Mouse (Mus musculus): ENCODE data around the gene Uox.

Gene Uox

DNA sequence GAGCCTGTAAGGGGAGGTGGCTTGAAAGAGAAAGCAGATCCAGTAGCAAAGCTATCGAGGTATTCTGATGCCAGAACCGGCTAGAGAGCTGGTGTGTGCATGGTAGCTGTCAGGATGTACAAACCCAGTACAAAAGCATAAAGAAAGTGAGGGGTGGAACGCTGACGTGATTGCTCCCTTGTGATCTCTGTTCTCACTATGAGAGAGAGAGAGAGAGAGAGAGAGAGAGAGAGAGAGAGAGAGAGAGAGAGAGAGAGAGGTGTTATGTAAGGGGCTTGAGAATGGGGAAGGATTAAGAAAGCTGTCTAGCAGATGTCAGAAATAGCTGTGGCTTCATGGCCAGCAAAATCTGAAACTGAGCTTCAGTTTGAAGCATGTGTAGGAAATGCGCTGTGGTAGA is 13.7 kb downstream of the Uox start:
- no peak for DNase-seq (ENCODE audit: low spot score)

DNA sequence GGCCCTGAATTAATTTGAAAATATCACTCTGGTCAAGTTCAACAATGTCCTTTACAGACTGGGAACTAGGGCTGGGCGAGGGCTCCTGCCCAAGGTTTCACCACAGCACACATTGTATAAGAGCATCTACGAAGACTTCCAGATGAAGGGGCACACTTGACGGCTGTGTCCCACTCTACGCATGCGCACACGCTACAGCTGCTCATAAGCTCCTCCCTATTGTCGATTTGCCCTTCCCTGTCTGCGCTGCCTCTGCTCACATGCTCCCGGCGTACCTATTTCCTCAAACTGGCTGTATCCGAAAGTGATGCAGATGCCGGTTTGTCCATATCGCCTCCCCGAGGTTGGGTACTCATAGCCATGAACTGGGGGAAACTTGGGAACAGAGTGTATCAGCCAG is 16.4 kb downstream of the Uox start:
- no peak for DNase-seq (ENCODE audit: low spot score)

DNA sequence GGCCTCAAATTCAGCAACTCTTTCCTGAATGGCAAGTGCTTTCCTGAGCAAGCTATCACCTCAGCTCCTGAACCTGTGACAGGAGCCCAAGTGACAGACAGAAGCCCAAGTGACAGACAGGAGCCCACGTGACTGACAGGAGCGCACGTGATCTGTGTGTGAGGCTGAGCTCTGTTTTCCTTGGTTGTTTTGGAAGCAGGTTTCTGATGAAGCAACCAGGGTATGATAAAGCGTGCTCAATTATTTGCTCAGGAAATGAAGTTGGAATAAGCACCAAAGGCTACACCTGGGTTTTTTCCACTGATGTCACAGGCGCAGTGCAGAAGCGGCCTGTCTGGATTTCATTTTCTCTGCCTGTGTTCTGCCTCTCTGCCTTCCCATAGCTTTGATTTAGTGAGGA is 19.3 kb downstream of the Uox start:
- DNase-seq (ENCODE audit: low spot score) = no peak

GRCm38 (mm10) chr3:146591159-146591558 is 20.9 kb downstream of the Uox start:
- DNase-seq (ENCODE audit: low spot score) = no peak

GRCm38 (mm10) chr3:146591601-146592000 is 21.4 kb downstream of the Uox start:
- DNase-seq (ENCODE audit: low spot score) = no peak

GRCm38 (mm10) chr3:146595440-146595839 is 25.2 kb downstream of the Uox start:
- DNase-seq (ENCODE audit: low spot score) = no peak

DNA sequence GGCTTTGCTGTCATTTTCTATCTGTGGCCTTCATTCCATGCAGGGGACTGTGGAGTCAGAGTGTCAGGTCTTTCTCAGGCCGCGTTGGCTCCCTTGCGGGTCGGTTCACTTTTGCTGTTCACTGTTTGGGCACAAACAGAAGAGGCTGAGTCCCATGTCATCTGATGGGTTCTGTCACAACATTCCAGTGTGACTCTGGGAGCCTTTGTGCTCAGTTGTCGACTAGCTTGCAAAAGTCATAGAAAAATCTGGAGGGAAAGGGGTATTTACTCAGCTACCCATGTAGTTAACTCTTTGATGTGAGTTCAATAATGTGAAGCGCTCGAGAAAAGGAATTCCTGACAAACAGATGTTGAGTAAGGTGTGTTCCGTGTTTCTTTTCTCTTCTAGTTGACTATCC is 26.2 kb downstream of the Uox start:
- DNase-seq (ENCODE audit: low spot score) = no peak

DNA sequence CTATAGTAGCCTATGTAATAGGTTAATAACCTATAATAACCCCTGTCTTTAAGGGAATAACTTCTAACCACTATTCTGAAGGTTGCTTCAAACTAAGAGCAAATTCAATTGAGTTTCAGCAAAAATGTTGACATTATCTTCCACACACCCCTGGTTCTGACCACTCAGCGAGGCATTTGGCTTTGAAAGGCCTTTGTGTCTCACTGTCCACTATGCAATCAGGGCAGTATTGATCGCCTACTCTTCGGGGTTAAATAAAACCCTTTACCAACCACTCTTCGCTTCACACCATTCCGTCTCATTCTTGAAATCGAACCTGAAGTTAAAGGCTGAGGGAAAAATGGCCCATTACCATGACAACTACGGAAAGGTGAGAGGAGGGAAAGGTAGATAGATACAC is 26.6 kb downstream of the Uox start:
- DNase-seq (ENCODE audit: low spot score) = no peak

DNA sequence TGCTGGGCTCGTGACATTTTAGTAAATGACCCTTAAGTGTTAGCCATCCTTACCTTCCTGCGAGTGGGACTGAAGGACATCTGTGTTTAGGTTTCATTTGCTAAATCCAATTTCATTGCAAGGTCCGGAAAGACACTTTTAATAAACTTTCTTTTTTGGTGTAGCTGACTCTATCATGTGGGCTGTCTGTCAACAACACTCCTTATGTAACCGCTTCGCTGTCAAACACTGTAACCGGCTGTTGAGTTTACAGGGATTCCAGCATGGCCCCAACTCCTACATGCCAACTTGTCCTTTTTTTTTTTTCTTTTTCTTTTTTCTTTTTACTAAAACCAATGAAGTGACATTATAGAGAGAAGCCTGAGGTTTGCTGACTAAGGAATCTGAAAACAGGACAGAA is 28.2 kb downstream of the Uox start:
- no peak for DNase-seq (ENCODE audit: low spot score)

GRCm38 (mm10) chr3:146599198-146599900 is 29.1 kb downstream of the Uox start:
- DNase-seq (ENCODE audit: low spot score) = no peak

DNA sequence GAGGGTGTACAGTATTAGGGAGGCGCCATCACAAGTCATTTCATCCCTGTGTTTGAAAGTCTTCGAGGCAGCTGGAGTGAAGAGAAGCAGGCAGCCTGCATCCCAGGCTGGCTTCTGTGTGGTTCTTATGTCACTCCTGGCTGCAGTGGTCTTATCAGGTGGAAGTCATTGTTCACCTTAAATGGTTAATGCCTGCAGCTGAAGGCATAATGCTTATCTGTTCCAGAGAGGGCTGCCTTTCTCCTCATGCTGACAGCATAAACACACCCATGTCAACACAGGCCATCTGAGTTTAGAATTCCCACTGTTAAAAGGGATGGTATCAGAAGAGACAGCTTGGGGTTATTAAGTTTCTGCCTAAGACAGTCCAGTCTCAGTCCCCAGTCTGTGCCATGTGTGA is 31.0 kb downstream of the Uox start:
- DNase-seq (ENCODE audit: low spot score) = no peak

DNA sequence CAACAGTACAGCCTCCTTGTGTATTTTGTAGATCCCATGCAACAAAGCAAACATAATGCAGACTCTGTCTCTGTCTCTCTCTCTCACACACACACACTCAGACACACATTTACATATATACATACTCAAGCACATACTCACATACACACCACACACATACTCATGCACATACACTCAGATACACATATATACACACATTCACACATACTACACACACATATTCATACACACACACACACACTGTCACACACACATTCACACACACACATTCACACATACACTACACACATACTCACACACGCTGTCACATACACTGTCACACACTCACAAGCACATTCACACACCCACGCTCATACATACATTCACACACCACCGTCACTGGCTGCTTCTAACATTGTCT is 32.3 kb downstream of the Uox start:
- DNase-seq (ENCODE audit: low spot score) = no peak

GRCm38 (mm10) chr3:146604647-146605046 is 34.4 kb downstream of the Uox start:
- DNase-seq (ENCODE audit: low spot score) = no peak

GRCm38 (mm10) chr3:146607368-146607767 is 37.1 kb downstream of the Uox start:
- DNase-seq (ENCODE audit: low spot score) = no peak

DNA sequence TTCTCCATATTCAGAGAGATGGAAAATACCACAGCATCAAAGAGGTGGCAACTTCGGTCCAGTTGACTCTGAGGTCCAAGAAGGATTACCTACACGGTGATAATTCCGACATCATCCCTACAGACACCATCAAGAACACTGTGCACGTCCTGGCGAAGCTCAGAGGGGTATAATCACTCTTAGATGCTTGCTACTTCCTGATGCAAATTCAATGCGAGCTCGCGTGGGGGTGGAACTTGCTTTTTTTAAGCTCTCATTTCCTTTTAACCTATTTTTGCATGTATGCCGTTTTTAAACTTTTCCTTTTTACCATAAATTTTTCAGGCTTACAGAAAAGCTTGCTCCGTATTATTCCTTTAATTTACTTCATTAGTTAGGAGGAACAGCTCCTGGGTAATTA is 40.1 kb downstream of the Uox start:
- no peak for DNase-seq (ENCODE audit: low spot score)

GRCm38 (mm10) chr3:146611261-146611660 is 41.0 kb downstream of the Uox start:
- DNase-seq (ENCODE audit: low spot score) = no peak

DNA sequence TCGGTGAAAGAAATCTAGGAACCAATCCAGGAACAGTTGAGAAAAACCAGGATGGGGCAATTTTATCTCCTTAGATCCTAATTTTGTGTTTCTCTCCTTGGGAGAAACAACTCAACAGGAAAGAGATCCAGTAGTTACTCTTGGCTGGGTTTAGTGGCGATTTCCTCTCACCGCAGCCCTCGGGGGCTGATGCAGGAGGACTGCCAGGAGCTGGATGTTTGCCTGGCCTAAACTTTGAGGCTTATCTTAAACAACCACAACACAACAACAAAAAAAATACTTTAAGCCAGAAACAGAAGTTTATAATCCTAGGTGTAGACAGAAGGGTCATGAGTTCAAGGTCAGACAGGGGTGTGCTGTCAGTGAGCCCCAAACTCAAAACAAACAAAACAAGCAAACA is 41.6 kb downstream of the Uox start:
- DNase-seq (ENCODE audit: low spot score) = no peak

DNA sequence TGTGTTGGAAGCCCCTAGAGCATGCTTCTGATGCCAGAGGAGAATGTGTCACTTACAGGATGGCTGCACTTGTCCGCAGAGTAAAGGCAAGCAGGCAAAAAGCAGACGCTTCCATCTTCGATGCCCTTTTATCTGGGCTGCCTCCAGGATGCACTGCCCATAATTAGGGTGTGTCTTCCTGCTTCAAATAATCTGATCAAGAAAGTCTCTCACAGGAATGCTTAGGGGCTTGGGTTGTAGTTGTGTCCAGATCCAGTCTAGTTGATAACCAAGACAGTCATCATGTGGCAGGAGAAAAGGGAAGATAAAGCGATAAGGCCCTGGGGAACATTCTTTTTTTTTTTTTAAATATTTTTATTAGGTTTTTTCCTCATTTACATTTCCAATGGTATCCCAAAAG is 45.3 kb downstream of the Uox start, which contains the start of gene Dnase2b:
Dnase2b (minus strand) TSS at position 101 of the 400 bp plus-strand sequence.
- no peak for DNase-seq (ENCODE audit: low spot score)

DNA sequence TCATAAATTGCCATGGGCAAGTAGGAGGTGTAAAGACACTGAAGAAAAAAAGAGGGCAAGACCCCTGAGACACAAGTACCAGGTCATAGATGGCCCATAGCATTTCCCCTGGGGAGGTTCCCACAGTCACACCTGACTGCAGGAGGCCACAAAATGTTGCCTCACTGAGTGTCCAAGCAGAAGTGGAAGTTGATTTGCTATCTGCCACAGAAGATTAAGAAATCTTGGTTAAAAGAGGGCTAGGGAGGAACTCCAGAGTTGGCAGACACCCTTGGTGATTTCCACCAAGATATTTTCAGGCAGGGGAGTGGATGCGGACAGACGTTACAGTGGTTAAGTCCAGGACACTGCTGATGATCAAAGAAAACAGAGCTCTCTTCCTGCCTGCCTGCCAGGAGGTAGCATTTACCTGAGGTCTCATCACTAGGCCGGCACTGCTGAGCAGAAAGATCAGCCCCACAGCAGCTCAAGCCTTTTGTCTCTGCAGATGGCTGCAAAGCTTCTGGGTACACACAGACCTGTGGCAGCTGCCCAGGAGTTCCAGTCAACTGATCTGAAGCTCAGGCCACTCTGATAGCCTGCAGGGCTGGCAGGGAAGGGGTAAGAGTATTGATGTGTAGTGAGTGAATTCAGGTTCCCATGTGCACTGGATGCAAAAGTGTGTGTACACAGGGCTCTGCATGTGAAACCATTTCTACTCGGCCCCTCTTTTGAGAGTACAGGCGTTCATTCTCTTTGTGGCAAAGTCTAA is 46.5 kb downstream of the Uox start:
- DNase-seq (ENCODE audit: low spot score) = no peak

GRCm38 (mm10) chr3:146617946-146618345 is 47.7 kb downstream of the Uox start:
- DNase-seq (ENCODE audit: low spot score) = no peak

DNA sequence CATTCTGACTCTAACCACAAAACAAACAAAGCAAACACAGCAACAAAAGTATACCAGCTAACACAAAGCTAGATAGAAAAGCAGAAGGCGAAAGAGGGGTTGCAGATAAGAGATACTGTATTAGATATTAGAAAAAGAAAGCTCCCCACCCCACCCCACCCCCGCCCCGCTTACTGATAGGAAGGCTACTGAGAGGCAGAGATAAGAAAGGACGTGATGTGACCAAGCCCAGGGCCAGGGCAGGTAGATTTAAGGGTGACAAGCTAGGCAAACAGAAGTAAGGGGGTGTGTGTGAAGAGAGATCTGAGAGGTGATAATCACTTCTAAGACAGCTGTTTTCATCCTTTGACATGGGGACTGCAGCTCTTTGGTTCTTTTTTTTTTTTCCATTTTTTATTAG is 48.1 kb downstream of the Uox start:
- DNase-seq (ENCODE audit: low spot score) = no peak

GRCm38 (mm10) chr3:146620101-146620500 is 49.9 kb downstream of the Uox start:
- DNase-seq (ENCODE audit: low spot score) = no peak

GRCm38 (mm10) chr3:146620555-146621249 is 50.5 kb downstream of the Uox start:
- DNase-seq (ENCODE audit: low spot score) = no peak

All from ovary, adult 18-20 months (tissue).